12 mouse cellular contexts compared by ENCODE assay signal in the genomic region with DNA sequence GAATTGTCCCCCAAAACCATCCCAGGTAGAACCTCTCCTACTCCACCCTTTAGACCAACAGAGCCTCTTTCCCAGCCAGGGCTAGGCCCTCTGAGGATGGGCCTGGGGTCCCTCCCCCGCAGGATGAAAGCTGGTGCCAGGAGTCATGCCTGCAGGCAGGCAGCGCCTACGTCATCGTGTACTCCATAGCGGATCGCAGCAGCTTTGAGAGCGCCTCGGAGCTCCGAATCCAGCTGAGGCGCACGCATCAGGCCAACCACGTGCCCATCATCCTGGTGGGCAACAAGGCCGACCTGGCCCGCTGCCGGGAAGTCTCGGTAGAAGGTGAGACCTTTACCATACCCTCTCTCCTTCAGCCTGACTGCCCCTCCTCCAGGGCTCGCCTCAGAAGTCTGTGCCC. TPM values are rescaled to one million over a fixed set of nuclear protein-coding genes. Genes with fewer than 3 reads are reported as not detected.
A peak's percentile ranks its signal among the peaks of the same experiment; 100 is the strongest.
DNase-seq lines count a peak whose midpoint lies in the region; ATAC-seq and TF ChIP-seq lines count a peak whose summit lies in the region.
"Had no signal": no experiment of that assay in that cellular context is flagged by ENCODE, and none has a peak within 500 bp of the region (broad histone marks: within the 10 kb centered on the region; RNA-seq: fewer than 3 reads in every experiment).

No protein-coding gene starts in this region.

- peak overlapping the region; percentile 8 to 21; a peak in 2 of 4 replicates for H3K4me3 ChIP-seq in heart, embryonic 14.5 days (ENCODE audit: control insufficient read depth in 1 of 2, insufficient read depth in 1 of 2, low read depth in 1 of 2, low read length in 2 of 2)
- peak overlapping the region in 2 of 3 experiments; percentile 29 to 34 for H3K4me3 ChIP-seq in CH12.LX (replicated peaks in 1 of 3; ENCODE audit: low read depth in 2 of 3, low read length in 2 of 3, poor library complexity in 1 of 3)
- peak overlapping the region; percentile 12; the same call in 1 of the 2 replicates for H3K4me3 ChIP-seq in embryonic facial prominence, embryonic 13.5 days
- H3K4me3 ChIP-seq in limb, embryonic 13.5 days, result no peak overlapping the region

- H3K9me3 ChIP-seq in heart, embryonic 14.5 days (ENCODE audit: control insufficient read depth, low read length), result no peaks in the 10 kb centered on the region
- H3K9me3 ChIP-seq in CH12.LX (replicated peaks; ENCODE audit: low read length), result no peaks in the 10 kb centered on the region
- no peaks in the 10 kb centered on the region for H3K9me3 ChIP-seq in embryonic facial prominence, embryonic 13.5 days
- no peaks in the 10 kb centered on the region for H3K9me3 ChIP-seq in limb, embryonic 13.5 days

- peaks cover 25 to 31% of the 10 kb centered on the region in 2 experiments for H3K4me1 ChIP-seq in heart, embryonic 14.5 days (ENCODE audit: control insufficient read depth in 2 of 2, insufficient read depth in 2 of 2, low read length in 2 of 2)
- H3K4me1 ChIP-seq in CH12.LX (ENCODE audit: control insufficient read depth in 1 of 2, insufficient read depth in 2 of 2), result peaks cover 21 to 58% of the 10 kb centered on the region in 2 experiments
- H3K4me1 ChIP-seq in embryonic facial prominence, embryonic 13.5 days, result peaks cover 10% of the 10 kb centered on the region
- peaks cover 26% of the 10 kb centered on the region for H3K4me1 ChIP-seq in limb, embryonic 13.5 days

- intact Hi-C loops in heart, postnatal 10 days (cut with DNase I), result no loop called here

- TF ChIP-seq CTCF in CH12.LX (conservative IDR thresholded peaks at IDR 0.05 in 1 of 2, IDR thresholded peaks at IDR 0.05 in 1 of 2; ENCODE audit: low read depth in 2 of 2, low read length in 2 of 2), result no peak

- H3K79me2 ChIP-seq in CH12.LX (replicated peaks; ENCODE audit: control insufficient read depth, extremely low read depth, insufficient read depth, poor library complexity, severe bottlenecking), result no peaks in the 10 kb centered on the region

- H3K27me3 ChIP-seq in heart, embryonic 14.5 days (ENCODE audit: control insufficient read depth, insufficient read depth, low read length), result peaks cover under 1% of the 10 kb centered on the region
- no peaks in the 10 kb centered on the region for H3K27me3 ChIP-seq in CH12.LX (replicated peaks)
- H3K27me3 ChIP-seq in embryonic facial prominence, embryonic 13.5 days, result peaks cover 15% of the 10 kb centered on the region
- peaks cover 24% of the 10 kb centered on the region for H3K27me3 ChIP-seq in limb, embryonic 13.5 days

- no peak for TF ChIP-seq EP300 in CH12.LX (IDR thresholded peaks at IDR 0.05; ENCODE audit: low read length)

- peak; percentile 2; the same call in 1 of the 2 replicates for ATAC-seq in heart, embryonic 14.5 days (ENCODE audit: insufficient number of reproducible peaks, insufficient read depth, low FRiP score, low read depth)
- ATAC-seq in embryonic facial prominence, embryonic 13.5 days (ENCODE audit: insufficient number of reproducible peaks, insufficient read depth, low FRiP score, low TSS enrichment, low read depth), result no peak
- no peak for ATAC-seq in limb, embryonic 13.5 days (ENCODE audit: low FRiP score, low read depth)
- no peak for ATAC-seq in CD4-positive, CD25-positive, alpha-beta regulatory T cell, adult 4 months

- in situ Hi-C loops in CH12.LX (cut with MboI; ENCODE audit: low pct_ligation_motif_present, low pct_unique_long_range_greater_than_20kb, low sequenced_read_pairs), result no loop called here

- no peak for DNase-seq in heart, postnatal 10 days
- no peak for DNase-seq in CH12.LX (ENCODE audit: extremely low read depth)
- no peak for DNase-seq in c-Kit-positive CD71-positive TER-119-positive erythroid progenitor cells, embryonic 14.5 days (ENCODE audit: low spot score)
- no peak for DNase-seq in left cerebral cortex, adult 11 months (ENCODE audit: low spot score)
- DNase-seq: right cerebral cortex, postnatal 4 days had no signal

- TF ChIP-seq POLR2A in CH12.LX (IDR thresholded peaks at IDR 0.05; ENCODE audit: low read depth, low read length), result no peak

- peak overlapping the region; percentile 61 for H3K4me2 ChIP-seq in heart, embryonic 14.5 days (ENCODE audit: low read length)
- H3K4me2 ChIP-seq in CH12.LX (ENCODE audit: insufficient read depth, low read depth, poor library complexity, severe bottlenecking), result no peak overlapping the region
- peak overlapping the region; percentile 24 for H3K4me2 ChIP-seq in embryonic facial prominence, embryonic 13.5 days
- peak overlapping the region; percentile 37 for H3K4me2 ChIP-seq in limb, embryonic 13.5 days (replicated peaks)

- WGBS in heart, embryonic 14.5 days, result 19% methylated on average over 17 of the region's 17 CpGs
- 35% methylated on average over 17 of the region's 17 CpGs for WGBS in embryonic facial prominence, embryonic 13.5 days
- 33% methylated on average over 17 of the region's 17 CpGs for WGBS in limb, embryonic 13.5 days

- peak overlapping the region; percentile 48 to 50 for H3K27ac ChIP-seq in heart, embryonic 14.5 days (replicated peaks in 1 of 2; ENCODE audit: control insufficient read depth in 1 of 2, insufficient read depth in 1 of 2, low read depth in 2 of 2, low read length in 2 of 2)
- no peak overlapping the region for H3K27ac ChIP-seq in CH12.LX (ENCODE audit: insufficient read depth, low read depth)
- H3K27ac ChIP-seq in embryonic facial prominence, embryonic 13.5 days, result no peak overlapping the region
- no peak overlapping the region for H3K27ac ChIP-seq in limb, embryonic 13.5 days

- TF ChIP-seq RAD21 in CH12.LX (IDR thresholded peaks at IDR 0.05; ENCODE audit: low read depth, low read length), result no peak

- H3K9ac ChIP-seq in heart, embryonic 14.5 days (ENCODE audit: low read length), result peak overlapping the region; percentile 58
- H3K9ac ChIP-seq in CH12.LX (ENCODE audit: insufficient read depth, low read depth), result no peak overlapping the region
- peak overlapping the region; percentile 46; the same call in 1 of the 2 replicates for H3K9ac ChIP-seq in embryonic facial prominence, embryonic 13.5 days
- peak overlapping the region; percentile 19; the same call in 1 of the 2 replicates for H3K9ac ChIP-seq in limb, embryonic 13.5 days

- dilution Hi-C loops in CH12.LX (cut with MboI; ENCODE audit: extremely low pct_ligation_motif_present, extremely low pct_unique_long_range_greater_than_20kb, low sequenced_read_pairs), result no loop called here

- 0 out of 2 replicates have a peak, but pooled peaks cover 4% of the 10 kb centered on the region for H3K36me3 ChIP-seq in heart, embryonic 14.5 days (ENCODE audit: control insufficient read depth, insufficient read depth, low read length)
- peaks cover 0 to 3% of the 10 kb centered on the region in 2 experiments for H3K36me3 ChIP-seq in CH12.LX (replicated peaks in 1 of 2; ENCODE audit: control insufficient read depth in 1 of 2, insufficient read depth in 1 of 2, low read length in 1 of 2)
- no peaks in the 10 kb centered on the region for H3K36me3 ChIP-seq in embryonic facial prominence, embryonic 13.5 days
- H3K36me3 ChIP-seq in limb, embryonic 13.5 days, result no peaks in the 10 kb centered on the region

RNA-seq across cellular contexts. Expression of a gene that starts 6.6 kb away (rescaled TPM):
- 13.0 and 13.2 TPM in 2 replicates for polyA plus RNA-seq in heart, embryonic 14.5 days (2014; fragmentation: Nextera tagmentation; extraction: Ambion mirVana)
- total RNA-seq in heart, postnatal 10 days (2021), result 10 to 100 TPM; 12.9 to 15.3 TPM
- total RNA-seq in CH12.LX (2012; rRNA removed), result 0.13 and 0.55 TPM in 2 replicates
- total RNA-seq in CH12.LX (2014; rRNA removed), result 0.74 and 0.82 TPM in 2 replicates
- 0.70 and 0.80 TPM in 2 replicates for polyA plus RNA-seq in CH12.LX (2012; ENCODE audit: insufficient read length, low read depth)
- 1.7 and 3.6 TPM in 2 replicates for polyA plus RNA-seq in embryonic facial prominence, embryonic 13.5 days (2015; fragmentation: Nextera tagmentation; extraction: Ambion mirVana)
- 2.1 and 2.9 TPM in 2 replicates for polyA plus RNA-seq in limb, embryonic 13.5 days (2015; fragmentation: Nextera tagmentation; extraction: Ambion mirVana)
- not detected for polyA plus RNA-seq in CD4-positive, CD25-positive, alpha-beta regulatory T cell, adult 4 months (2017; shearing (Covaris generic))

RNA-seq across cellular contexts. Expression of a gene that starts 10.5 kb away (rescaled TPM):
- polyA plus RNA-seq in heart, embryonic 14.5 days (2014; fragmentation: Nextera tagmentation; extraction: Ambion mirVana), result 0.94 and 0.95 TPM in 2 replicates
- not detected for total RNA-seq in heart, postnatal 10 days (2021)
- total RNA-seq in CH12.LX (2012; rRNA removed) (0.84 TPM in 1 of 2 replicates, not detected in the other), CH12.LX (2014; rRNA removed) (not detected in 2 replicates)
- polyA plus RNA-seq in CH12.LX (2012; ENCODE audit: insufficient read length, low read depth), result 0.94 and 1.8 TPM in 2 replicates
- polyA plus RNA-seq in embryonic facial prominence, embryonic 13.5 days (2015; fragmentation: Nextera tagmentation; extraction: Ambion mirVana), result 1.3 TPM in 1 of 2 replicates, not detected in the other
- 2.0 TPM in 1 of 2 replicates, not detected in the other for polyA plus RNA-seq in limb, embryonic 13.5 days (2015; fragmentation: Nextera tagmentation; extraction: Ambion mirVana)
- polyA plus RNA-seq in CD4-positive, CD25-positive, alpha-beta regulatory T cell, adult 4 months (2017; shearing (Covaris generic)), result not detected
- total RNA-seq: gastrocnemius, adult 8-10 months had no signal
- polyA plus RNA-seq: liver, embryonic 16.5 days had no signal

RNA-seq across cellular contexts. Expression of a gene that starts 29.2 kb away (rescaled TPM):
- not detected in 2 replicates for polyA plus RNA-seq in heart, embryonic 14.5 days (2014; fragmentation: Nextera tagmentation; extraction: Ambion mirVana)
- total RNA-seq in heart, postnatal 10 days (2021), result not detected
- total RNA-seq in CH12.LX (2012; rRNA removed), result not detected in 2 replicates
- not detected in 2 replicates for total RNA-seq in CH12.LX (2014; rRNA removed)
- polyA plus RNA-seq in CH12.LX (2012; ENCODE audit: insufficient read length, low read depth), result not detected in 2 replicates
- not detected in 2 replicates for polyA plus RNA-seq in embryonic facial prominence, embryonic 13.5 days (2015; fragmentation: Nextera tagmentation; extraction: Ambion mirVana)
- polyA plus RNA-seq in limb, embryonic 13.5 days (2015; fragmentation: Nextera tagmentation; extraction: Ambion mirVana), result not detected in 2 replicates
- not detected for polyA plus RNA-seq in CD4-positive, CD25-positive, alpha-beta regulatory T cell, adult 4 months (2017; shearing (Covaris generic))
- total RNA-seq: ES-E14; gastrocnemius, adult 8-10 months had no signal
- polyA plus RNA-seq: liver, embryonic 16.5 days had no signal

RNA-seq across cellular contexts. Expression of a gene that starts 34.1 kb away (rescaled TPM):
- not detected in 2 replicates for polyA plus RNA-seq in heart, embryonic 14.5 days (2014; fragmentation: Nextera tagmentation; extraction: Ambion mirVana)
- total RNA-seq in heart, postnatal 10 days (2021), result not detected
- total RNA-seq in CH12.LX (2012; rRNA removed), result not detected in 2 replicates
- not detected in 2 replicates for total RNA-seq in CH12.LX (2014; rRNA removed)
- polyA plus RNA-seq in CH12.LX (2012; ENCODE audit: insufficient read length, low read depth), result not detected in 2 replicates
- polyA plus RNA-seq in embryonic facial prominence, embryonic 13.5 days (2015; fragmentation: Nextera tagmentation; extraction: Ambion mirVana), result not detected in 2 replicates
- not detected in 2 replicates for polyA plus RNA-seq in limb, embryonic 13.5 days (2015; fragmentation: Nextera tagmentation; extraction: Ambion mirVana)
- polyA plus RNA-seq in CD4-positive, CD25-positive, alpha-beta regulatory T cell, adult 4 months (2017; shearing (Covaris generic)), result not detected
- total RNA-seq: ES-E14 had no signal
- polyA plus RNA-seq: liver, embryonic 16.5 days had no signal

RNA-seq across cellular contexts. Expression of a gene that starts 35.9 kb away (rescaled TPM):
- polyA plus RNA-seq in heart, embryonic 14.5 days (2014; fragmentation: Nextera tagmentation; extraction: Ambion mirVana), result 70.6 and 74.6 TPM in 2 replicates
- 10 to 100 TPM; 47.6 to 51.4 TPM for total RNA-seq in heart, postnatal 10 days (2021)
- total RNA-seq in CH12.LX (2012; rRNA removed), result 137 and 145 TPM in 2 replicates
- total RNA-seq in CH12.LX (2014; rRNA removed), result 105 and 116 TPM in 2 replicates
- polyA plus RNA-seq in CH12.LX (2012; ENCODE audit: insufficient read length, low read depth), result 161 and 175 TPM in 2 replicates
- 123 and 125 TPM in 2 replicates for polyA plus RNA-seq in embryonic facial prominence, embryonic 13.5 days (2015; fragmentation: Nextera tagmentation; extraction: Ambion mirVana)
- 156 and 159 TPM in 2 replicates for polyA plus RNA-seq in limb, embryonic 13.5 days (2015; fragmentation: Nextera tagmentation; extraction: Ambion mirVana)
- polyA plus RNA-seq in CD4-positive, CD25-positive, alpha-beta regulatory T cell, adult 4 months (2017; shearing (Covaris generic)), result 10 to 100 TPM; 76.1 to 76.2 TPM

Comparison
In these comparisons a context has a peak if more than half of its experiments do, and no peak if none do; other contexts are left out.
1. H3K27ac ChIP-seq: peak in heart, embryonic 14.5 days (2 of 2); none in CH12.LX (single experiment), embryonic facial prominence, embryonic 13.5 days (single experiment) and limb, embryonic 13.5 days (single experiment).